Mouse (Mus musculus) stomach, embryonic 14.5 days (tissue): Measurements from ENCODE around the gene Galc. TPM values are rescaled to one million over a fixed set of nuclear protein-coding genes. Genes with fewer than 3 reads are reported as not detected.

Experiments used
- ATAC-seq: fragments of 200-750 bp; cut with Nextera tagmentation; 2 replicates; pipeline ENCODE4 v1.8.0; 2017; ENCODE audit warnings: low read depth, moderate TSS enrichment; ENCODE audit not compliant: insufficient number of reproducible peaks, insufficient read depth, low FRiP score
- H3K27ac ChIP-seq: fragments of 300-500 bp; sonication (generic); 2 replicates; pipeline ENCODE4 v1.5.1; 2014; ENCODE audit warnings: mild to moderate bottlenecking, low read length, moderate library complexity, mixed read lengths
- H3K27me3 ChIP-seq: fragments of 300-500 bp; sonication (generic); 2 replicates; pipeline ENCODE4 v1.6.1; 2014; ENCODE audit warnings: low read length, control low read depth, mixed read lengths; ENCODE audit not compliant: control insufficient read depth, insufficient read depth
- H3K36me3 ChIP-seq: fragments of 300-500 bp; sonication (generic); 2 replicates; pipeline ENCODE4 v1.6.1; 2014; ENCODE audit warnings: mild to moderate bottlenecking, control low read depth, low read length, moderate library complexity, mixed read lengths; ENCODE audit not compliant: control insufficient read depth, insufficient read depth
- H3K4me1 ChIP-seq: fragments of 300-500 bp; sonication (generic); 2 replicates; pipeline ENCODE4 v1.6.1; 2014; ENCODE audit warnings: low read length, control low read depth, mixed read lengths; ENCODE audit not compliant: control insufficient read depth, insufficient read depth
- H3K4me2 ChIP-seq: fragments of 300-500 bp; sonication (generic); replicated peaks from 2 replicates; pipeline ENCODE4 v1.6.1; 2014; ENCODE audit warnings: low read depth, low read length, control low read depth
- H3K4me3 ChIP-seq: fragments of 300-500 bp; sonication (generic); 2 replicates; pipeline ENCODE4 v1.5.1; 2014; ENCODE audit warnings: low read depth, low read length, control low read depth
- H3K9ac ChIP-seq: fragments of 300-500 bp; sonication (generic); replicated peaks from 2 replicates; pipeline ENCODE4 v1.6.1; 2014; ENCODE audit warnings: low read depth, mild to moderate bottlenecking, control low read depth, low read length, moderate library complexity, mixed read lengths
- H3K9me3 ChIP-seq: fragments of 300-500 bp; sonication (generic); 2 replicates; pipeline ENCODE4 v1.6.1; 2016; ENCODE audit warnings: low read depth, low read length, control low read depth; ENCODE audit not compliant: control insufficient read depth
- WGBS: fragments of 180-500 bp; shearing (Covaris S2); extraction: QIAGEN DNeasy Blood & Tissue Kit; methylation state at CpG from one replicate; pipeline ENCODE4 v1.1.7; 2014; 5-methylcytosine and 5-hydroxymethylcytosine counted together
- polyA plus RNA-seq: library from polyadenylated mRNA; unstranded; fragments of >200 nt; fragmentation: Nextera tagmentation; extraction: Ambion mirVana; gene quantifications from 2 replicates; pipeline ENCODE4 v1.2.1, GENCODE M21; 2014

Gene Galc
- polyA plus RNA-seq, 1 experiment from 2014 or later = 9.2 TPM

GRCm38 (mm10) chr12:98268441-98269369 lies 9.4 kb upstream of the Galc start, which contains the start of gene Gpr65:
Gene Gpr65, plus strand, starts transcription at chr12:98268635.
- no peaks in the 10 kb centered on the region for H3K27me3 ChIP-seq
- H3K4me3 ChIP-seq = no peak within 1 kb of the TSS
- no peak within 1 kb of the TSS for H3K4me2 ChIP-seq
- no peak for ATAC-seq
- H3K9ac ChIP-seq = no peak within 1 kb of the TSS
- WGBS = 86% methylated on average over 13 of the region's 13 CpGs
- no peaks in the 10 kb centered on the region for H3K36me3 ChIP-seq
- no peak within 1 kb of the TSS for H3K27ac ChIP-seq
- no peaks in the 10 kb centered on the region for H3K9me3 ChIP-seq
- no peaks in the 10 kb centered on the region for H3K4me1 ChIP-seq

DNA sequence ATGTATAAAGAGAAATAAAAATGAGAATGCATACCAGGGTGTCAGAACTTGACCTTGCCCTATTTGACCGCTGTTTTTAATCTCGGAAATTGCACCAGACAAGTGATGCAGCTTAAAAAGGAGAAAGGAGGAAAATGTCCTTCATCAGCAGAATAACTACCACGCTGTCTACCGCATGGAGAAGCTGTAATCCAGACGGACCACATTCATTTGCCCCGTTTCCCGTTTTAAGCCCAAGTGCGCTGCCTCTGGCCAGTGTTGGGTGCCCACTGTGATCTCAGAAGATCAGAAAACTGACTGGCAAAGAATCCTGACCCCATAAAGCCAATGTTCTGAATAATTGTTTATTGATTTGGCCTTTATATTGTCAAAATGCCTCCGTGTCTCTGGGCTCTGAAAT lies 6.4 kb upstream of the Galc start:
- Histone ChIP-seq H3K27me3 (no peaks in the 10 kb centered on the region), H3K27ac (no peak overlapping the region), H3K4me2 (no peak overlapping the region), H3K36me3 (no peaks in the 10 kb centered on the region), H3K9me3 (no peaks in the 10 kb centered on the region), H3K9ac (no peak overlapping the region), H3K4me1 (no peaks in the 10 kb centered on the region), H3K4me3 (no peak overlapping the region)
- WGBS = 85% methylated on average over 9 of the region's 9 CpGs
- no peak for ATAC-seq

DNA sequence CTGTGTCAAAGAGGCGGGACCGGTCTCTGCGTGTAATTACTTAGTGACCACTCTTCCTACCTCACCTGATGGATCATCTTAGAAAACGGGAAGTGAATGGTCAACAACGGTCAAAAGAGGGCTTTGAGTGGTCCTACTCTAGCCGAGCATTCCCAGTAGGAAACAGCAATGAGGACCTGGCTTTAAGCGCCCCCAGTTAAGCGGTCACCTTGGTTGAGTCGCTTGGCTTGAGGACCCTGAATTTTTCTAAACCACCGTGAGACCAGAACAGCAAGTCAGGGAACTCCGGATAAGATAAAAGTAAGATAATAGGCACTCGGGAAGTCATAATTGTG lies 226 bp upstream of the Galc start:
- Histone ChIP-seq H3K27me3 (no peaks in the 10 kb centered on the region), H3K9ac (peak overlapping the region; percentile 82; the same call in 1 of the 2 replicates), H3K4me3 (peak overlapping the region; percentile 71), H3K4me2 (peak overlapping the region; percentile 57), H3K27ac (peak overlapping the region; percentile 84; the same call in 1 of the 2 replicates), H3K9me3 (no peaks in the 10 kb centered on the region), H3K4me1 (no peaks in the 10 kb centered on the region), H3K36me3 (no peaks in the 10 kb centered on the region)
- WGBS = 2% methylated on average over 12 of the region's 12 CpGs
- ATAC-seq = no peak

- Histone ChIP-seq H3K4me3 (peak overlapping the region; percentile 71), H3K9me3 (no peaks in the 10 kb centered on the region), H3K36me3 (no peaks in the 10 kb centered on the region), H3K9ac (peak overlapping the region; percentile 82), H3K27ac (peak overlapping the region; percentile 84), H3K27me3 (no peaks in the 10 kb centered on the region), H3K4me2 (peak overlapping the region; percentile 57), H3K4me1 (no peaks in the 10 kb centered on the region)
- no peak; the same call in 1 of the 2 replicates for ATAC-seq
- WGBS = 1% methylated on average over 8 of the region's 8 CpGs
These were observed 851 bp downstream of the Galc start for GRCm38 (mm10) chr12:98258371-98258844.

- Histone ChIP-seq H3K4me2 (no peak overlapping the region), H3K36me3 (no peaks in the 10 kb centered on the region), H3K4me3 (no peak overlapping the region), H3K4me1 (no peaks in the 10 kb centered on the region), H3K9ac (no peak overlapping the region), H3K27ac (no peak overlapping the region), H3K9me3 (no peaks in the 10 kb centered on the region), H3K27me3 (no peaks in the 10 kb centered on the region)
- no peak for ATAC-seq
- WGBS = 87% methylated on average over 13 of the region's 13 CpGs
These were observed 3.8 kb downstream of the Galc start for GRCm38 (mm10) chr12:98255373-98255995.

DNA sequence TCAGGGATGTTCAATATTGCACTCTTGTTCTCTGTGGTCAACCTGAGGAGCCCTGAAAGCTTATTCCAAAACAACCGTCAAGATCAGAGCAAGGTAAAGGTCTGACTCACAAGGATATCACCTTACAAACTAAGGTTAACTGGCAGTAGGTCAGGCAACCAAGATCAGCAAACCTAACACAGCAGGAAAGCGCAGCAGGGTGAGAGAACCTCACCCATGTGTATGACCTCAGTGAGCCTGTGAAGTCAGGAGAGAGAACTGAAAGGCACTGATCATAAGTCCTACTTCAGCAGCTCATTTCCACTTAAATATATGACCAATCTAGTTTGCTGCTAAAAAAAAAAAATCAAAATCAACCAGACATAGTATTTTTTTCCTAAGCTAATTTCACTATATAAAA lies 6.8 kb downstream of the Galc start:
- Histone ChIP-seq H3K27ac (no peak overlapping the region), H3K4me2 (no peak overlapping the region), H3K36me3 (no peaks in the 10 kb centered on the region), H3K9ac (no peak overlapping the region), H3K4me3 (no peak overlapping the region), H3K4me1 (no peaks in the 10 kb centered on the region), H3K9me3 (no peaks in the 10 kb centered on the region), H3K27me3 (no peaks in the 10 kb centered on the region)
- WGBS = 62% methylated on average over 2 of the region's 2 CpGs
- ATAC-seq = no peak

- Histone ChIP-seq H3K27me3 (no peaks in the 10 kb centered on the region), H3K4me1 (no peaks in the 10 kb centered on the region), H3K4me3 (no peak overlapping the region), H3K27ac (no peak overlapping the region), H3K9me3 (no peaks in the 10 kb centered on the region), H3K4me2 (no peak overlapping the region), H3K36me3 (no peaks in the 10 kb centered on the region), H3K9ac (no peak overlapping the region)
- no peak for ATAC-seq
- 91% methylated on average over 8 of the region's 8 CpGs for WGBS
These were observed 8.9 kb downstream of the Galc start for GRCm38 (mm10) chr12:98250327-98250726.

DNA sequence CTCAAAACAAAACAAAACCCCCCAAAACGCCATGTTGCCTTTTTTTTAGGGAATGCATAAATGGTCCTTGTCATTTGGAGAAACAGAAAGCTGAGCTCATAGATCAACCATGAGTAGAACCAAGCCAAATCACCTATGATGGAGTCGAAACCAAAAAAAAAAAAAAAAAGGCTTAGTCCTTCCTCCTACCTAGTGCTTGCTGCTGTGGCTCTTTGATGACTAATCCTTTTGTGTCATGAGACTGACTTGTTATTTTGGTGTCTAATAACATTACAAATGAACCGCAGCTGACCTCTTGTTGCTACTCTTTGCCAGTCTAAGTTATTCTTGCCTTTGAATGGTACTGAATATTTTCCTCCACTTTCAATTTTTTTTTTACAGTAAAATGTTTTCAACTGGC lies 9.6 kb downstream of the Galc start:
- H3K4me2 ChIP-seq = no peak overlapping the region
- H3K4me1 ChIP-seq = no peaks in the 10 kb centered on the region
- H3K27ac ChIP-seq = no peak overlapping the region
- no peaks in the 10 kb centered on the region for H3K9me3 ChIP-seq
- 66% methylated on average over 3 of the region's 3 CpGs for WGBS
- no peak overlapping the region for H3K4me3 ChIP-seq
- no peak for ATAC-seq
- no peak overlapping the region for H3K9ac ChIP-seq
- no peaks in the 10 kb centered on the region for H3K27me3 ChIP-seq
- no peaks in the 10 kb centered on the region for H3K36me3 ChIP-seq
